Mouse (Mus musculus) monocyte, adult 2 months (primary cell): ENCODE data around the gene Ank3.

ENCODE experiments used
- DNase-seq, 2 experiments: peaks; one replicate each; pipeline ENCODE4 v3.0.0; 2022; ENCODE audit warnings: low spot score in 2 of 2, low read depth in 1 of 2

The Ank3 gene

DNA sequence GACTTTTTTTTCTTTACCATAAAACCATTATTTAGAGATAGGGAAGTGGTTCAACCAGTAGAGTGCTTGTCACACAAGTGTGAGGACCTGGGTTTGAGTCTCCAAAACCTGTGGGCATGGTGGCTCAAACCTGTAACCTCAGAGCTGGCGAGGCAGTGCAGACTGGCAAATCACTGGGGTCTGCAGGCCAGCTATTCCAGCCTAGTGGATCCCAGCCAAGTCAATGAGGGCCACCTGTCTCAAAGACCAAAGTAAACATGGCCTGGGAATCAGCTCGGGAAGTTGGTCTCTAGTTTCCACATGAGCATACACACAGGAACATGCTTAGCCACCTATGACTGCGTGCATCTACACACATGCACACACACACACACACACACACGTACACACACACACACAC lies 552.9 kb downstream of the Ank3 start:
- no peak for DNase-seq

DNA sequence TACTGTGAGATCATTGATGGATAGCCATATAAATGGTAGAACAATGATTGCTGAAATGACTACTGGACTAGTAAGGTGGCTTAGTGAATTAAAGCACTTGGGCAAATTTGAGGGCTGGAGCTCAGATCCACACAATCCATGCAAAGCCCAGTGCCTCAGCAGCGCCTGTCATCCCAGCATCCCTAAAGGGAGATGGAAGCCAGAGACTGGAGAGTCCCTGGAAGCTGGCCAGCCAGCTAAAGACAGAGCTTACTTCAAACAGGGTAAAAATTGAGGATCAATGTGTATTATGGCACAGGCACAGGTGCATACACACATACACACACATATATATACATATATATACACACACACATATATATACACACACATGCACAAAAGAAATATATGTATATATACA lies 553.7 kb downstream of the Ank3 start:
- no peak for DNase-seq

- DNase-seq: no peak
These were observed 556.2 kb downstream of the Ank3 start for GRCm38 (mm10) chr10:69954657-69955267.

- DNase-seq: no peak
These were observed 563.7 kb downstream of the Ank3 start for GRCm38 (mm10) chr10:69962226-69962625.

- DNase-seq: no peak
These were observed 564.4 kb downstream of the Ank3 start for GRCm38 (mm10) chr10:69962976-69963375.

GRCm38 (mm10) chr10:69964611-69965010 lies 566.0 kb downstream of the Ank3 start:
- no peak for DNase-seq

DNA sequence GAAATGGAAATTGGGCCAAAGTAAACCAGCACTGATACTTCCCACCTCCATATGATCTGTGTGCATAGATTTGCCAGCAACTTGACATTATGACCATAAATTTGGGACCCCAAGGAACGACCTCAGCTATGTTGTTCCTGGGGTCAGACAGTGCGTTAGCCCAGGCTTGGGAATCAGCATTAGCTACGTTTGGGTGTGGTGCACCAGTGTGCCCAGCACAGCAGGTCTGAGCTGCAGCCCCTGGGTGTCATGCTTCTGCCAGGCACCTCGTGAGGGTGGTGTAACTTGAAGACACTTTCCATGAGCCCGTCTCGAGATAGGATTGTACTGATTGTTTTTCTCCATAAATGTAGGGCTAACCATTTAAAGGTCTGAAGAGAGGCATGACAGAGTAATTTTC lies 566.5 kb downstream of the Ank3 start:
- no peak for DNase-seq

DNA sequence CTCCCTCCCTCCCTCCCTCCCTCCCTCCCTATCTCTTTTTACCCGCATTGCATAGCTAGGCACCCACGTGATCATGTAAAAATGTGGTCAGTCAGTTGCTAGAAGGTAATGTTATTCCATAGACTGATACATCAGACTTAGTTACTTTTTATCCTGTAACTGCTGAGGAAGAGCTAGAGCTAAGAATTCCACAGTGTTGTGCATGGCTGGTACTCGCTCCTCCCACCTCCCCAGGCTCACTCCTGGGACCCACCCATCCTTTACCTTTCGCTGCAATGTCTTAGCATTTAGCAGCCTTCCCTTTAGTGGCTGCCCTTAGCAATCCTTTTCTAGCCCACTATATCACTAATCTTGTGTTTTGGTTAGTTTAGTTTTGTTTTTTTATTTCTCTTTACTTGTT lies 569.4 kb downstream of the Ank3 start:
- no peak for DNase-seq

GRCm38 (mm10) chr10:69979636-69980035 lies 581.1 kb downstream of the Ank3 start:
- DNase-seq: no peak

DNA sequence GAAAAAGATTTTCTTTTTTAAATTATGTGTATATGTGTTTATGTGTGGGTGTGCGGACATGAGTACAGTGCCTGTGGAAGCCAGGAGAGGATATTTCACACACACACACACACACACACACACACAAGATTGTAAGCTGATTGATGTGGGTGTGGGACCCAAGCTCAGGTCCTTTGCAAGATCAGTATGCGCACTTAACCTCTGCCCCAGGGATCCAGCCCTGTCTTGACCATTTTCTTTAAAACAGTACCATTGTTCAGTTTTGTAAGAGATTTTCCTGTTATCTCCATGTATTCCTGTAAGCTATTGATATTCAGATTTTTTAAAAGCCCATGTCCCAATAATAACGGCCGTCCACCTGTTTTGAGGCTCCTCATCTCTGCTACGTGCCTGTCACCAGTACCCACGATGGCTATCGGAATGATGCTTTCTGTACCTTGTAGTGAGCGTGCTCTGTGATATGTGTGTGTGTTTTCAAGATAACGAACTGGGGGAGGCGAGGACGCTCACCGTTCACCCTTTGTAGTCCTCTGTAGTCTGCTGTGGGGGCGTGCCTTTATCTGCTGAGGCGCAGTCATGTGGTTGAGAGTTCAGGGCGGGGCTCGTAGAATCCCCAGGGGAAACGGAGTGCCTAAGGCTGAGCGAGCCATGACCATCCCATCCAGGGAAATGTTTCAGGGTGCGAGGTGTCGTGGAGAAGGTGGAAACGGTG lies 583.0 kb downstream of the Ank3 start:
- DNase-seq: no peak

GRCm38 (mm10) chr10:69982701-69983100 lies 584.1 kb downstream of the Ank3 start:
- DNase-seq: no peak

DNA sequence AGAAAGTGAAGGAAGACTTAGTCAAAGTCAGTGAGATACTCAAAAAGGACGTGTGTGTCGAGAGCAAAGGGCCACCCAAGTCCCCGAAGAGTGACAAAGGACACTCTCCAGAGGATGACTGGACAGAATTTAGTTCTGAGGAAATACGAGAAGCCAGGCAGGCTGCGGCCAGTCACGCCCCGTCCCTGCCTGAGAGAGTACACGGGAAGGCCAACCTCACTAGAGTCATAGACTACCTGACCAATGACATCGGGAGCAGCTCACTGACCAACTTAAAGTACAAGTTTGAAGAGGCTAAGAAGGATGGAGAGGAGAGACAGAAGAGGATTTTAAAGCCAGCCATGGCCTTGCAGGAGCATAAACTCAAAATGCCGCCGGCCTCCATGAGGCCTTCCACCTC lies 588.9 kb downstream of the Ank3 start:
- DNase-seq: no peak

GRCm38 (mm10) chr10:69997082-69997481 lies 598.5 kb downstream of the Ank3 start:
- DNase-seq: no peak

DNA sequence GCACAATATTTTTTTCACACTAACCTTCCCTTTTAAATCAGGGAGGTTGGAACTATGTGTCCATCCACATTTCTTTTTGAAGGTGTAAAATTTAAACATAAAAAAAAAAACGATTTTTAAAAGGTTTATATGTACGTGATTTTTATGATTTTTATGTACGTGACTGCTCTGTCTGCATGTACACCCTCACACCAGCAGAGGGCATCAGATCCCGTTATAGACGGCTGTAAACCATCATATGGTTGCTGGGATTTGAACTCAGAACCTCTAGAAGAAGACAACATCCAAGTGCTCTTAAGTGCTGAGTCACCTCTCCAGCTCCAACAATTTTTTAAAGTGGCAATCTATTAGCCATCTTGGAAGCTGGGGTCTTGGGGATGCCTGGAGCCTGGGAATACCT lies 605.5 kb downstream of the Ank3 start:
- DNase-seq: no peak

DNA sequence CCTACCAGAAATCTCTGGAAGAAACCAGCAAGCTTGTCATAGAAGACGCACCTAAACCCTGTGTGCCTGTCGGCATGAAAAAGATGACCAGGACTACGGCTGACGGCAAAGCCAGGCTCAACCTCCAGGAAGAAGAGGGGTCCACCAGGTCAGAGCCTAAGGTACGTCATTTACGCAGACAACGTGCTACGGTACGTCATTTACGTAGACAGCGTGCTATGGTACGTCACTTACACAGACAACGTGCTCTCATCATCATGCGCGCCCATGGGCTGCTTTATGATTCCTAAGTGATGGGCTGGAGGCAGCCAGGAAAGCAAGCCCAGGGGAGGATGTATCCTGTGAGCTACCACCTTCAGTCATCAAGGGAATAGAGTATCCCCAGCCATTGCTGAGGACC lies 606.3 kb downstream of the Ank3 start:
- DNase-seq: no peak

- no peak for DNase-seq
These were observed 607.8 kb downstream of the Ank3 start for GRCm38 (mm10) chr10:70006380-70006779.

GRCm38 (mm10) chr10:70011738-70012137 lies 613.2 kb downstream of the Ank3 start:
- DNase-seq: no peak

GRCm38 (mm10) chr10:70013931-70014330 lies 615.4 kb downstream of the Ank3 start:
- DNase-seq: no peak

DNA sequence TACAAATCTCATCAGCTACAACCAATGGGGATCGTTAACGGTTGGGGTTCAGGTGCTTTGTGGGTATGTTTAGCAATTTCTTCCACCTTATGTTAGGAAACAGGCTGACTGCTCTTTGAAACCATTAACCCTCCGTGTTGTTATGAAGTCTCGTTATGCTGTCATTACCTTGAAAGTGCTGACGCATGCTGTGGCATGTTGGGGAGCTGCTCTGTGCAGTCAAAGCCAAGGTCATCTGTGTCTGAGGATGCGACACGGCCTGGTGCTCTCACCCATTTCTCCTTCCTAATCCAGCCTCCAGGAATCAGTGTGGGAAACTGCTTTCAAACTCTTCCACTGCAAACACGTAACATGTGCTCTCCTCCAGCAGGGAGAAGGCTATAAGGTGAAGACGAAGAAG lies 616.6 kb downstream of the Ank3 start:
- DNase-seq: no peak

DNA sequence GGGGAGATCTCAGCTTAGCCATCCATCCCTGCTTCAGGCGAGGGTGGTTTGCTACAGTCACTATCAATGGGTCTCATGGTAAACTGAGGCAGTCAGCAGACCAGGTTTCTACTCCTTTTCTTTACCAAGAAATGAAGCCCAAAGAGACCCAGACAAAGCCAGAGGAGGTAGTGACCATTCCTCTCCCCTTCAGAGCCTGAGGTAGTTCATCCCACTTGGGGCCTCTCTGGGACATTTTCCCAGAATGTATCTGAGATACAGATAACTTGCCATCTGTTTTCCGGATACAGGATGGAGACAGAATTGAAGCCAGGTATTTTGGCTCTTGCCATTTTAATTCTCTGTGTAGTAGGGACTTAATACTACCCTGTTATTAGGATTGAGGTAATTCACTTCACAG lies 620.1 kb downstream of the Ank3 start:
- DNase-seq: no peak

DNA sequence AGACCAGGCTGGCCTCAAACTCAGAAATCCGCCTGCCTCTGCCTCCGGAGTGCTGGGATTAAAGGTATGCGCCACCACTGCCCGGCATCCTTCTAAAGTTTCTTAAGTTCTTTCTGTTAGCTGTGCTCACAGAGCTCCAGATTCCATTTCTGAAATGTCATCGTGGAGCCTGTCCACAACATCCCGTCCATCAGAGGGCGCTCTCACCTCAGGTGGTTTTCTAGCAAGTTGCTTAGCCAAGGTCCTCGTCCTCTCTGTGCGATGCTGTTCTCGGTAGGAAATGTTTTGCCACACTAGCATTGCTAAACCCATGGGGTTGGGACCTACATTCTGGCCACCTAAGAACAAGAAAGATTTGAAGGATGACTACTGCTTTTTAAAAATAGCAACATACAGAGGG lies 623.1 kb downstream of the Ank3 start:
- peak in 1 of 2 experiments; percentile 4 for DNase-seq

DNA sequence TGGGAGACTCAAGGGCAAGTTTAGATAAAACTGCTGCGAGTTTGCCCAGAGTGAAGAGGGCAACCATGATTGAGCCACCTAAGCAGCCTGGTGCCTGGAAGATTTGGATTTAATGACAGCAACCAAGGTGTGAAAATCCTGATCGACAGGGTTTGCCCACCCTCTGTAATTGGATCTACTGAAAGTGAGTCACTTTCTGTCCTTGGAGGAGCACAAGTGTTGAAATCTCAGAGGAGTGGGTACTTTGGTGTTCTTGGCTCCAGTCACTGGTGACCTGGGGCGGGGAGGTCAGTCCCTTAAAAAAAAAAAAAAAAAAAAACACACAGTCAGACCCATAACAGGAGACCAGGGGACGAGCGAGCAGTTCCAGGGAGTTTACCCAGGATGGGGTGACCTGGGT lies 624.0 kb downstream of the Ank3 start:
- DNase-seq: no peak

GRCm38 (mm10) chr10:70023861-70024260 lies 625.3 kb downstream of the Ank3 start:
- DNase-seq: no peak
